Mouse (Mus musculus): Measurements from ENCODE around the gene Gm36210. TPM values are rescaled to one million over a fixed set of nuclear protein-coding genes. Genes with fewer than 3 reads are reported as not detected.
A peak's percentile ranks its signal among the peaks of the same experiment; 100 is the strongest.

The Gm36210 gene
- total and polyA plus RNA-seq, 2 experiments from 2014 or later, result 0.08 to 0.88 TPM

DNA sequence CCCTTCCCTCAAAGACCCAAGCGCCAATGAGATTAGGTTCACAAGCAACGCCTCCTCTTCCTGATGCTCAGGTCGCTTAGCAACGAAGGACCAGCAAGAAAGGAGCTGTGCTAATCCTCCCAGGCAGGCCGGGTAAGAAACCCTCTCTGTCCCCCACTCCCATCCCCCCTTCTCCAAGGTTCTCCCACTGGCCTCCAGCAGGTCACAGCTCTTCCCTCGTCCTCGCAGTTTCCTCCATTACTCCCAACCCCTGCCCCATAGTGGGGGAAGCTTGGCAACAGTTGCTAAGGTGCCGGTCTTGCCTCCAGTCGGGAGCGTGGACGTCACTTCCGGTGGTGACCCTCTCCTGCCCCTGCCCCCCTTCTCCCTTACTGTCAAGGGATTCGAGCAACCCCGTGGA lies 16.2 kb upstream of the Gm36210 start:
- H3K27me3 ChIP-seq (ENCODE audit: control insufficient read depth, insufficient read depth, low read length), result no peaks in the 10 kb centered on the region
- H3K27ac ChIP-seq (ENCODE audit: low read depth), result 0 out of 2 replicates have a peak overlapping the region, but pooled peaks have one; percentile 18
- ATAC-seq (ENCODE audit: insufficient read depth, low read depth) (peak; percentile 42), DNase-seq (ENCODE audit: low spot score) (peak; percentile 66)
- peak overlapping the region; percentile 34 for H3K4me3 ChIP-seq (ENCODE audit: low read depth, low read length)
- peaks cover 22% of the 10 kb centered on the region for H3K4me1 ChIP-seq (ENCODE audit: control insufficient read depth, insufficient read depth)
- peak overlapping the region; percentile 32; the same call in 1 of the 2 replicates for H3K9ac ChIP-seq (replicated peaks; ENCODE audit: low read depth, low read length)
- peak overlapping the region; percentile 71 for H3K4me2 ChIP-seq (ENCODE audit: low read depth, low read length)
- WGBS, result 1% methylated on average over 14 of the region's 14 CpGs
- TF ChIP-seq EP300 (IDR thresholded peaks at IDR 0.05; ENCODE audit: low read depth) (no peak), CTCF (IDR thresholded peaks at IDR 0.05; ENCODE audit: low read depth) (no peak)
- no peaks in the 10 kb centered on the region for H3K9me3 ChIP-seq (replicated peaks; ENCODE audit: control insufficient read depth, low read length)
- peaks cover 32% of the 10 kb centered on the region for H3K36me3 ChIP-seq (replicated peaks; ENCODE audit: control insufficient read depth, insufficient read depth, low read length)

DNA sequence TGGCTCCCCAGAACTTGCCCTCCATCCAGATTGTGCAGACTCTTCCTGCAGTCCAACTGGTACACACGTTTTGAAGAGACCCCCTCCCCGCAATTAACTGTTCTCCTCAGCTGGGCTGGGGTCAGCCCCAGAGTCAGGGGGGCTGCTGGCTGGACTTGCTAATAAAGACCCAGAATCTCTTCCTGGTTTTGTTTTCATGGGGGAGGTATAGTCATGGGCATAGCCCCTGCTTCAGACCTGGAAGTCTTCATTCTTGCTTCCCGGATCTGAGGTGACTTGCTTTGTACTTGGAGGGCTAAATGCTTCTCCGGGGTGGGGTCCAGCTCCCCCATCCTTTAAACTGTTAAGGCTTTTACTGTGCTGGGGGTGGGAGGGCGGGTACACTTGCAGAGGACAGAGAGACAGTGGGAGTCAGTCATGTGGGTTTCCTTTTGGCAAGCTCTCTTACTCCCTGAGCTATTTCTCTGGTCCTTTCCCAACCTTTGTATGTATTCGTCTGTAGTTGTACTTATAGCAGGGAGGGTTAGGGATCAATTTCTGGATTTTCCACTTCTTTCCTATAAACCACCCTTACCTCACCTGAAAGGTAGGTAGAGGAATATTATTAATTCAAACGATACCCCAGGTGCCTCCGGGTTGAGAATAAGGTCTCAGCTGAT lies 15.6 kb upstream of the Gm36210 start, which contains the start of gene Nat14:
Gene Nat14 (plus strand): TSS at position 205 of the 659 bp plus-strand sequence.
- 26% methylated on average over 8 of the region's 8 CpGs for WGBS
- Histone ChIP-seq H3K27ac (ENCODE audit: low read depth) (peak within 1 kb of the TSS; percentile 77), H3K36me3 (replicated peaks; ENCODE audit: control insufficient read depth, insufficient read depth, low read length) (peaks cover 32% of the 10 kb centered on the region), H3K27me3 (ENCODE audit: control insufficient read depth, insufficient read depth, low read length) (no peaks in the 10 kb centered on the region), H3K4me2 (ENCODE audit: low read depth, low read length) (peak within 1 kb of the TSS; percentile 71), H3K9ac (replicated peaks; ENCODE audit: low read depth, low read length) (peak within 1 kb of the TSS; percentile 32; the same call in 1 of the 2 replicates), H3K4me3 (ENCODE audit: low read depth, low read length) (peak within 1 kb of the TSS; percentile 34), H3K9me3 (replicated peaks; ENCODE audit: control insufficient read depth, low read length) (no peaks in the 10 kb centered on the region), H3K4me1 (ENCODE audit: control insufficient read depth, insufficient read depth) (peaks cover 22% of the 10 kb centered on the region)
- ATAC-seq (ENCODE audit: insufficient read depth, low read depth) (no peak), DNase-seq (ENCODE audit: low spot score) (no peak)
- TF ChIP-seq CTCF (IDR thresholded peaks at IDR 0.05; ENCODE audit: low read depth), result no peak
- no peak for TF ChIP-seq EP300 (IDR thresholded peaks at IDR 0.05; ENCODE audit: low read depth)

DNA sequence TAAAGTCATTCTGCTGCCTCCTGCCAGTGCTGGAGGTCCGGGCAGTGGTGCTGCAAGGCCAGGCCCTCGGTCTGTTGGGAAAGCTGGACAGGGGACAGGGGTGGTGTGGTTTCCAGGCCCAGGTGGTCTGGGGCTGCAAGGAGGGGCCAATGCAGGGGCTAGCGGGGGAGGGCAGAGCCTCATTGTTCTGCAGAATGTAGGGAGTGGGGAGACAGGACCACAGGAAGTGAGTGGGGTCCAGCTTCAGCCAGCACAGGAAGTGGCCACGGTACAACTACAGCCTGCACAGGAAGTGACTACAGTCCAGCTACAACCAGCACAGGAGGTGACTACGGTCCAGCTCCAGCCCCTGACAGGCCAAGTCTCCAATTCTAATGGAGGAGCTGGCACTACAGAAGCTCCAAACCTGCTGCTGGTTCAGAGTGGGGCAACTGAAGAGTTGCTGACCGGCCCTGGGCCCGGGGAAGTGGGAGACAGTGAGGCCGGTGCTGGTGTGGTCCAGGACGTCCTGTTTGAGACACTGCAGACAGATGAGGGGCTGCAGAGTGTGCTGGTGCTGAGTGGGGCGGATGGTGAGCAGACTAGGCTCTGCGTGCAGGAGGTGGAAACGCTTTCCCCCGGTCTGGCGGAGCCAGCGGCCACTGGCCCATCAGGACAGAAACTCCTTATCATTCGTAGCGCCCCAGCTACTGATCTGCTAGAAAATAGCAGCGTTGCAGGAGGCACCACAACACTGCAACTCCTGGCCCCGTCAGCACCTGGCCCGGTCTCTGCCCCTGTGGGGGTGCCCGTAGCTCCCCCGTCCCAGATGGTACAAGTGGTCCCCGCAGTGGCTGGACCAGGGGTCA lies 14.9 kb upstream of the Gm36210 start:
- peak; percentile 46 for DNase-seq (ENCODE audit: low spot score)
- Histone ChIP-seq H3K9ac (replicated peaks; ENCODE audit: low read depth, low read length) (no peak overlapping the region), H3K27ac (ENCODE audit: low read depth) (peak overlapping the region; percentile 77), H3K36me3 (replicated peaks; ENCODE audit: control insufficient read depth, insufficient read depth, low read length) (peaks cover 32% of the 10 kb centered on the region), H3K4me1 (ENCODE audit: control insufficient read depth, insufficient read depth) (peaks cover 22% of the 10 kb centered on the region), H3K9me3 (replicated peaks; ENCODE audit: control insufficient read depth, low read length) (no peaks in the 10 kb centered on the region), H3K27me3 (ENCODE audit: control insufficient read depth, insufficient read depth, low read length) (no peaks in the 10 kb centered on the region), H3K4me2 (ENCODE audit: low read depth, low read length) (0 out of 2 replicates have a peak overlapping the region, but pooled peaks have one; percentile 13), H3K4me3 (ENCODE audit: low read depth, low read length) (no peak overlapping the region)
- ATAC-seq (ENCODE audit: insufficient read depth, low read depth), result peak; percentile 27
- WGBS, result 27% methylated on average over 23 of the region's 23 CpGs
- TF ChIP-seq CTCF (IDR thresholded peaks at IDR 0.05; ENCODE audit: low read depth) (no peak), EP300 (IDR thresholded peaks at IDR 0.05; ENCODE audit: low read depth) (no peak; the same call in 1 of the 2 replicates)

DNA sequence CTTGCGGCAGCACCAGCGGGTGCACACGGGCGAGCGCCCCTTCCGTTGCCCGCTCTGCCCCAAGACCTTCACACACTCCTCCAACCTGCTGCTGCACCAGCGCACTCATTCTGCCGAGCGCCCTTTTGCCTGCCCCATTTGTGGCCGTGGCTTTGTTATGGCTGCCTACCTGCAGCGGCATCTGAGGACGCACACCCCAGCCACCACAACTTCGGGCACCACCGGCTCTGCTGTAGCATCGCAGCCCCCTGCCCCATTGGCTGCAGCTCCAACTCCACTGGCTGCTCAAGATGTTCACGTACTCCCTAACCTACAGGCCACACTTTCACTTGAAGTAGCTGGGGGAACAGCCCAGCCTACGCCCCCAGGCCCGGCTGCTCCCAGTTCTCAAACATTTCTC lies 14.2 kb upstream of the Gm36210 start:
- ATAC-seq (ENCODE audit: insufficient read depth, low read depth) (no peak), DNase-seq (ENCODE audit: low spot score) (no peak)
- Histone ChIP-seq H3K4me1 (ENCODE audit: control insufficient read depth, insufficient read depth) (peaks cover 22% of the 10 kb centered on the region), H3K27me3 (ENCODE audit: control insufficient read depth, insufficient read depth, low read length) (no peaks in the 10 kb centered on the region), H3K4me2 (ENCODE audit: low read depth, low read length) (no peak overlapping the region), H3K9me3 (replicated peaks; ENCODE audit: control insufficient read depth, low read length) (no peaks in the 10 kb centered on the region), H3K9ac (replicated peaks; ENCODE audit: low read depth, low read length) (no peak overlapping the region), H3K36me3 (replicated peaks; ENCODE audit: control insufficient read depth, insufficient read depth, low read length) (peaks cover 32% of the 10 kb centered on the region), H3K4me3 (ENCODE audit: low read depth, low read length) (no peak overlapping the region), H3K27ac (ENCODE audit: low read depth) (peak overlapping the region; percentile 77)
- TF ChIP-seq EP300 (IDR thresholded peaks at IDR 0.05; ENCODE audit: low read depth) (no peak), CTCF (IDR thresholded peaks at IDR 0.05; ENCODE audit: low read depth) (no peak)
- 90% methylated on average over 19 of the region's 19 CpGs for WGBS

DNA sequence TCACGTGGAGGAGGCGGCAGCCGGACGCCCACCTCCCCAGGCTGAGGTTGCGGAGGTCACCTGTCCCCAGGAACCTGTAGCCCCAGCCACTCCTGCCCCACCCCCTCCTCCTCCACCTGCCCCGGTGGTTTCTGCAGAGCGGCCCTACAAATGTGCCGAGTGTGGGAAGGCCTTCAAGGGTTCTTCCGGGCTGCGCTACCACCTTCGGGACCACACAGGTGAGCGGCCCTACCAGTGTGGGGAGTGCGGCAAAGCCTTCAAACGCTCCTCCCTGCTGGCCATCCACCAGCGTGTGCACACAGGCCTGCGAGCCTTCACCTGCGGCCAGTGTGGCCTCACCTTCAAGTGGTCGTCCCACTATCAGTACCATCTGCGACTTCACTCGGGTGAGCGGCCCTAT lies 13.7 kb upstream of the Gm36210 start:
- 91% methylated on average over 21 of the region's 21 CpGs for WGBS

More for the DNA sequence above, 13.7 kb upstream of the Gm36210 start:
- Histone ChIP-seq H3K9ac (replicated peaks; ENCODE audit: low read depth, low read length) (no peak overlapping the region), H3K4me3 (ENCODE audit: low read depth, low read length) (no peak overlapping the region), H3K9me3 (replicated peaks; ENCODE audit: control insufficient read depth, low read length) (no peaks in the 10 kb centered on the region), H3K4me2 (ENCODE audit: low read depth, low read length) (no peak overlapping the region), H3K4me1 (ENCODE audit: control insufficient read depth, insufficient read depth) (peaks cover 22% of the 10 kb centered on the region), H3K27me3 (ENCODE audit: control insufficient read depth, insufficient read depth, low read length) (no peaks in the 10 kb centered on the region), H3K27ac (ENCODE audit: low read depth) (no peak overlapping the region), H3K36me3 (replicated peaks; ENCODE audit: control insufficient read depth, insufficient read depth, low read length) (peaks cover 32% of the 10 kb centered on the region)
- DNase-seq (ENCODE audit: low spot score) (no peak), ATAC-seq (ENCODE audit: insufficient read depth, low read depth) (no peak)
- TF ChIP-seq CTCF (IDR thresholded peaks at IDR 0.05; ENCODE audit: low read depth) (no peak), EP300 (IDR thresholded peaks at IDR 0.05; ENCODE audit: low read depth) (no peak)
